Mouse (Mus musculus): ENCODE data around the gene BC024063.
"Not testable (repeated sequence)": the region's sequence is repeated elsewhere in the genome, so short reads cannot be mapped to it uniquely, and the experiment has no call there.

The BC024063 gene

GRCm38 (mm10) chr10:82082728-82083621, at the start of gene BC024063:
BC024063 (plus strand) TSS chr10:82083353.
- in situ Hi-C loops (cut with MboI, MseI), result not testable (repeated sequence)

GRCm38 (mm10) chr10:82042191-82042590, 41.0 kb upstream of the BC024063 start:
- in situ Hi-C loops (cut with MboI, MseI), result no loop called here

GRCm38 (mm10) chr10:82046603-82047002, 36.5 kb upstream of the BC024063 start:
- in situ Hi-C loops (cut with MboI, MseI), result loop anchor here (5.0 kb wide), 1 partner anchor 86 kb away; no protein-coding TSS in a partner anchor

- in situ Hi-C loops (cut with MboI, MseI), result loop anchor here (5.0 kb wide), 1 partner anchor 84 kb away; no protein-coding TSS in a partner anchor
Observed at GRCm38 (mm10) chr10:82047597-82048459, 35.3 kb upstream of the BC024063 start, which contains the start of gene Zfp873. Zfp873 (plus strand) TSS chr10:82048123.

- in situ Hi-C loops (cut with MboI, MseI), result loop anchor here (5.0 kb wide), 1 partner anchor 84 kb away; no protein-coding TSS in a partner anchor
Observed at GRCm38 (mm10) chr10:82048460-82048804, 34.7 kb upstream of the BC024063 start.

- in situ Hi-C loops (cut with MboI, MseI), result not testable (repeated sequence)
Observed at GRCm38 (mm10) chr10:82083622-82083971, 444 bp downstream of the BC024063 start.

- in situ Hi-C loops (cut with MboI, MseI), result no loop called here
Observed at GRCm38 (mm10) chr10:82117206-82117605, 34.1 kb downstream of the BC024063 start.

- in situ Hi-C loops (cut with MboI, MseI), result no loop called here
Observed at GRCm38 (mm10) chr10:82127850-82128401, 44.8 kb downstream of the BC024063 start, which contains the start of gene AU041133. AU041133 (plus strand) TSS chr10:82128013.

GRCm38 (mm10) chr10:82145282-82145681, 62.1 kb downstream of the BC024063 start:
- in situ Hi-C loops (cut with MboI, MseI), result no loop called here

- in situ Hi-C loops (cut with MboI, MseI), result no loop called here
Observed at GRCm38 (mm10) chr10:82147571-82147970, 64.4 kb downstream of the BC024063 start.

All from T-helper 1 cell (primary cell).